Comparison of ENCODE assay signal across 10 mouse cellular contexts in genomic region chr7:6240841-6241425, GRCm38 (mm10). TPM values are rescaled to one million over a fixed set of nuclear protein-coding genes. Genes with fewer than 3 reads are reported as not detected.
DNase-seq lines count a peak whose midpoint lies in the region; ATAC-seq and TF ChIP-seq lines count a peak whose summit lies in the region.
"Not testable (repeated sequence)": the region's sequence is repeated elsewhere in the genome, so short reads cannot be mapped to it uniquely, and the experiment has no call there.
"Had no signal": no experiment of that assay in that cellular context is flagged by ENCODE, and none has a peak within 500 bp of the region (broad histone marks: within the 10 kb centered on the region; RNA-seq: fewer than 3 reads in every experiment).

No protein-coding gene starts in this region.

- peak; percentile 67 for DNase-seq in 3T3-L1 (ENCODE audit: low read depth, low spot score)
- peak; percentile 20 for DNase-seq in cerebellum, adult 9-11 months
- peak; percentile 41 for DNase-seq in gastrocnemius, adult 2 months
- DNase-seq in kidney, adult 11 months, result peak; percentile 6
- DNase-seq in left cerebral cortex, postnatal 10 days (ENCODE audit: extremely low spot score in 1 of 2, low spot score in 2 of 2), result peak; percentile 3 to 44
- peak; percentile 54 for DNase-seq in mesoderm, embryonic 11.5 days (ENCODE audit: low read depth, low spot score)
- DNase-seq in spleen, adult 12 weeks (ENCODE audit: low spot score), result peak; percentile 8

- peak; percentile 57 for TF ChIP-seq CTCF in gastrocnemius, adult 2 months (IDR thresholded peaks at IDR 0.05)

- H3K27ac ChIP-seq in gastrocnemius, adult 2 months, result not testable (repeated sequence)

- peak; percentile 66 for ATAC-seq in activated CD4-positive, CD25-positive, alpha-beta regulatory T cell, adult 4 months

- intact Hi-C loops in gastrocnemius, adult 2 months (cut with DNase I), result loop anchor here (2.0 kb wide), 1 partner anchor 42 kb away; no protein-coding TSS in a partner anchor
- intact Hi-C loops in left cerebral cortex, postnatal 10 days (cut with DNase I), result loop anchor here (2.0 kb wide), 1 partner anchor 42 kb away; no protein-coding TSS in a partner anchor

- not testable (repeated sequence) for H3K4me3 ChIP-seq in gastrocnemius, adult 2 months

RNA-seq across cellular contexts. Expression of gene Epp13, which starts 11.6 kb away (rescaled TPM):
- polyA plus RNA-seq in activated CD4-positive, CD25-positive, alpha-beta regulatory T cell, adult 4 months (2017; shearing (Covaris generic)), result not detected
- not detected for total RNA-seq in gastrocnemius, adult 2 months (2021)
- total RNA-seq in left cerebral cortex, postnatal 10 days (2021), result not detected
- polyA plus RNA-seq: forebrain, embryonic 12.5 days; hindbrain, embryonic 12.5 days had no signal

RNA-seq across cellular contexts. Expression of gene Zscan5b, which starts 18.9 kb away (rescaled TPM):
- polyA plus RNA-seq in activated CD4-positive, CD25-positive, alpha-beta regulatory T cell, adult 4 months (2017; shearing (Covaris generic)), result not detected
- total RNA-seq in gastrocnemius, adult 2 months (2021), result not detected
- not detected for total RNA-seq in left cerebral cortex, postnatal 10 days (2021)
- polyA plus RNA-seq: forebrain, embryonic 12.5 days; hindbrain, embryonic 12.5 days had no signal

RNA-seq across cellular contexts. Expression of gene Galp, which starts 44.0 kb away (rescaled TPM):
- not detected for polyA plus RNA-seq in activated CD4-positive, CD25-positive, alpha-beta regulatory T cell, adult 4 months (2017; shearing (Covaris generic))
- total RNA-seq in gastrocnemius, adult 2 months (2021), result not detected
- not detected for total RNA-seq in left cerebral cortex, postnatal 10 days (2021)
- polyA plus RNA-seq: forebrain, embryonic 12.5 days; hindbrain, embryonic 12.5 days had no signal

RNA-seq across cellular contexts. Expression of gene Zfp667, which starts 45.4 kb away (rescaled TPM):
- 1 to 10 TPM; 4.1 to 4.6 TPM for polyA plus RNA-seq in activated CD4-positive, CD25-positive, alpha-beta regulatory T cell, adult 4 months (2017; shearing (Covaris generic))
- total RNA-seq in gastrocnemius, adult 2 months (2021), result 1 to 10 TPM; 3.2 to 3.8 TPM
- 10 to 100 TPM; 12.4 to 12.5 TPM for total RNA-seq in left cerebral cortex, postnatal 10 days (2021)

Comparison
In these comparisons a context has a peak if more than half of its experiments do, and no peak if none do; other contexts are left out.
1. DNase-seq: peak in every context shown above with its lines; median percentile 67 in 3T3-L1; 54 in mesoderm, embryonic 11.5 days; 41 in gastrocnemius, adult 2 months; 24 in left cerebral cortex, postnatal 10 days; 20 in cerebellum, adult 9-11 months; 8 in spleen, adult 12 weeks; 6 in kidney, adult 11 months.